Mouse (Mus musculus) liver, postnatal 0 days (tissue): ENCODE results near the gene 1600014C10Rik. TPM values are rescaled to one million over a fixed set of nuclear protein-coding genes. Genes with fewer than 3 reads are reported as not detected.

Source experiments
- ATAC-seq: fragments of 200-750 bp; cut with Nextera tagmentation; 2 replicates; pipeline ENCODE4 v1.8.0; 2017; ENCODE audit warnings: mild to moderate bottlenecking, moderate library complexity
- DNase-seq: peaks from one replicate; pipeline ENCODE4 v3.0.0-alpha.2; 2016
- H3K27ac ChIP-seq: fragments of 300-500 bp; sonication (generic); 2 replicates; pipeline ENCODE4 v1.5.1; 2014; ENCODE audit warnings: antibody characterized with exemption, moderate library complexity, mild to moderate bottlenecking, low read depth
- H3K27me3 ChIP-seq: fragments of 300-500 bp; sonication (generic); 2 replicates; pipeline ENCODE4 v1.6.1; 2014; ENCODE audit warnings: low read length, control low read depth, mixed read lengths; ENCODE audit not compliant: insufficient read depth
- H3K36me3 ChIP-seq: fragments of 300-500 bp; sonication (generic); replicated peaks from 2 replicates; pipeline ENCODE4 v1.6.1; 2014; ENCODE audit warnings: mild to moderate bottlenecking, control low read depth, low read length, moderate library complexity, mixed read lengths; ENCODE audit not compliant: insufficient read depth
- H3K4me1 ChIP-seq: fragments of 300-500 bp; sonication (generic); 2 replicates; pipeline ENCODE4 v1.6.1; 2014; ENCODE audit warnings: antibody characterized with exemption, mild to moderate bottlenecking, control low read depth; ENCODE audit not compliant: insufficient read depth
- H3K4me2 ChIP-seq: fragments of 300-500 bp; sonication (generic); 2 replicates; pipeline ENCODE4 v1.6.1; 2014; ENCODE audit warnings: low read depth, mild to moderate bottlenecking, low read length, moderate library complexity, mixed read lengths
- H3K4me3 ChIP-seq: fragments of 300-500 bp; sonication (generic); 2 replicates; pipeline ENCODE4 v1.5.1; 2014; ENCODE audit warnings: low read depth, low read length
- H3K9ac ChIP-seq: fragments of 300-500 bp; sonication (generic); replicated peaks from 2 replicates; pipeline ENCODE4 v1.6.1; 2014; ENCODE audit warnings: mild to moderate bottlenecking, moderate library complexity
- H3K9me3 ChIP-seq: fragments of 300-500 bp; sonication (generic); 2 replicates; pipeline ENCODE4 v1.6.1; 2016; ENCODE audit warnings: mild to moderate bottlenecking, control low read depth, low read length, mixed read lengths
- CTCF ChIP-seq: sonication (generic); IDR thresholded peaks from 2 replicates; pipeline ENCODE4 v1.5.1; 2016; ENCODE audit warnings: antibody characterized with exemption, low read depth
- EP300 ChIP-seq: IDR thresholded peaks from 2 replicates; pipeline ENCODE4 v1.6.1; 2016; ENCODE audit warnings: antibody characterized with exemption, low read depth, mild to moderate bottlenecking
- WGBS: fragments of 180-500 bp; shearing (Covaris S2); extraction: QIAGEN DNeasy Blood & Tissue Kit; methylation state at CpG from one replicate; pipeline ENCODE4 v1.1.7; 2014; ENCODE audit not compliant: insufficient replicate concordance; 5-methylcytosine and 5-hydroxymethylcytosine counted together
- polyA plus RNA-seq: library from polyadenylated mRNA; unstranded; fragments of >200 nt; fragmentation: Nextera tagmentation; extraction: Ambion mirVana; gene quantifications from 2 replicates; pipeline ENCODE4 v1.2.1, GENCODE M21; 2015

1600014C10Rik gene
- polyA plus RNA-seq, 1 experiment from 2014 or later, result 78.1 TPM

- Histone ChIP-seq H3K4me3 (no peak overlapping the region), H3K4me1 (no peaks in the 10 kb centered on the region), H3K9ac (no peak overlapping the region), H3K27me3 (no peaks in the 10 kb centered on the region), H3K9me3 (no peaks in the 10 kb centered on the region), H3K36me3 (no peaks in the 10 kb centered on the region), H3K4me2 (no peak overlapping the region), H3K27ac (no peak overlapping the region)
- no peak for ATAC-seq
- no peak for TF ChIP-seq EP300
- TF ChIP-seq CTCF, result no peak
- 75% methylated on average over 4 of the region's 4 CpGs for WGBS
- DNase-seq, result no peak
Observed at GRCm38 (mm10) chr7:38242417-38242816, 59.4 kb downstream of the 1600014C10Rik start.

Other genes with a start within 250 kb of the 1600014C10Rik start
- 15.1 and 17.1 TPM in 2 replicates for gene Uri1, start 159.7 kb upstream of the 1600014C10Rik start, polyA plus RNA-seq
- gene Ccne1, start 75.7 kb upstream of the 1600014C10Rik start, polyA plus RNA-seq, result 31.1 and 32.4 TPM in 2 replicates
- 0.57 and 0.58 TPM in 2 replicates for gene Plekhf1, start 44.8 kb downstream of the 1600014C10Rik start, polyA plus RNA-seq
- 10.7 and 11.2 TPM in 2 replicates for gene Pop4, start 88.2 kb downstream of the 1600014C10Rik start, polyA plus RNA-seq